Mouse (Mus musculus): ENCODE measurements around the gene Pex1.
"Not testable (repeated sequence)": the region's sequence is repeated elsewhere in the genome, so short reads cannot be mapped to it uniquely, and the experiment has no call there.

The Pex1 gene

GRCm38 (mm10) chr5:3645326-3645725 lies 49.5 kb downstream of the Pex1 start:
- DNase-seq, result no peak

DNA sequence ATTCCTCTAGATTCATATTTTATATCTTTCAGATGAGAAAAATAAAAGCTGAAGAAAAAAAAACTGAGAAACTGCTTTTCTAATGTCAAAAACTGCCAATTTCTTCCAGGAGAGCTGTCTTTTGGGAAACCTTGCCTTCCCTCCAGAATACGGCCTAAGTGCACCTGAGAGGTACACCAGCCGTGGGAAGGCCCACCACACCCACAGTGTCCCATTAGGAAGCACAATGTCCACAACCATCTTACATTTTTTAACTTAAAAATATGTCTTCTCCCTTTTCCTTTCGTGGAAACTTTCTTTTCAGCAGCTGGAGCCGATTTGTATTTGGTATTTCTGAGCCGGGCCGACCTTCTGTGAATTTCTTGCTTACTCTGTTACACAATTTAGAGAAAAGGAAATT lies 50.7 kb downstream of the Pex1 start:
- DNase-seq, result no peak

GRCm38 (mm10) chr5:3646991-3647707 lies 51.3 kb downstream of the Pex1 start:
- DNase-seq, result peak; percentile 72

GRCm38 (mm10) chr5:3647708-3648121 lies 51.8 kb downstream of the Pex1 start:
- DNase-seq, result peak; percentile 97

GRCm38 (mm10) chr5:3648206-3648848 lies 52.5 kb downstream of the Pex1 start:
- no peak for DNase-seq

DNA sequence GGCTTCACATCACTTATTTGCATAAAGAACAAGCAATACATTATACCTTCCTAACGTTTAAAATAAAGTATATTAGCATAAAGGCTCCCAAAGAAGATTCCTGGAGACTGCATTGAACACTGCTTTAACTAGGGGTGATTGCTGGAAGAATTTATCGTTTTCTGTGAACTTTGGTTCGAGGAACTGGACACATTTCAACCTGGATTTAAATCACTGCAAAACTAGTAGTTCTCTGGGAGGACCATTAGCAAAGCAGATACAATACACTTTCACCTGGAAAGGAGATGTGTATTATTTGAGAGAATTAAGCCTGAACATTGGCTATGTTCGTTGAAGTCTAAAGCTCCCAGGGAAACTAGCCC lies 53.0 kb downstream of the Pex1 start:
- DNase-seq, result no peak

DNA sequence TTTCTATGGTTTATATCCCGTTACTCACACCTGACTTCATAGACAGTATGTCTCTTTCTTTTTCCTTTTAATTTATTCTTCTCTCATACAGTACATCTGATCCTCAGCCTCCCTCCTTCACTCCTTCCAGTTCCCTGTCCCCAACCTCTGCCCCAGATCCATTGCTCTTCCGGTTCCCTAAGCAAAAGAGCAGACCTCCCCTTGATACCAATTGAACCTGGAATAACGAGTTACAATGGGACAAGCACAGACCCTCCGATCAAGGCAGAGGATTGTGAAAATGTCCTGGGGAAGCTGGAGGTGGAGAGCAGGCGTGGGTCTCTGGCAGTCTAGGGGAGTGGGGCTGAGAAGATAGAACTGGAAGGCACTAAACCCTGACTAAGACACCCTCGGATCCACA lies 55.0 kb downstream of the Pex1 start, which contains the start of gene Tmbim7:
Gene Tmbim7, plus strand, starts transcription at position 301 of the 400 bp plus-strand sequence.
- no peak for DNase-seq

DNA sequence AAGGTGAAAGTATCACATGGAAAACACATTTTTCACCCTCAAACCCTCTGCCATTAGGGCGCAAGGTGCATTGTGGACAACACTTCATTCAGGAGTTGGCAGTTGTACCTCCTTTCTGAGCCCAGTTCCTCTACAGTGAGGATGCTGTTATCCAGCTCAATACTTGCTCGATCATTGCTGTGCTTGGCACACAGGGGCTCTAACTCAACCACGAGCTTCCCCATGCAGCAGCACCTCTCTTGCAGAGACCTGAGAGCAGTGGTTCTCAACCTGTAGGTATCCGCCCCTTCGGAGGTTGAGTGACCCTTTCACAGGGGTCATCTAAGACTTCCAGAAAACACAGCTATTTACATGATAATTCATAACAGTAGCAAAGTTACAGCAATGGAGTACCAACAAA lies 55.8 kb downstream of the Pex1 start:
- DNase-seq, result no peak

- DNase-seq, result not testable (repeated sequence)
Measured at GRCm38 (mm10) chr5:3652903-3653575, 57.2 kb downstream of the Pex1 start.

DNA sequence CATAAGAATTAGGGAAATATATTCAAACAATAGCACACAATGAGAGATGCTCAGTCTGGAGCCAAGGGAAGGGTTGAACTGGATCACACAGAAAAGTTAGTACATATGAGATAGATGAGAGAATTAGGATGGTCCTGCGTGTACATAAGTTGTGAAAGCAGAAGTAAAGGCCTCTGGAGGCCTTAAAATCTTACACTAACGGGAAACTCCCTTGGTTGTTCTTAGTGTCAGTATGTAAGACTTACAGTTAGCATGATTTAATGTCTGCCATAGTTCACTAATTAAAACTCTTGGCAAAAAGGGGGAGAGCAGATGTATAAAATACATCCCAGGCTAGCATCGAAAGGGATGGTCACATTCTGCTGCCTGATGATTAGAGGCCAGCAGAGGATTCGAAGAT lies 57.9 kb downstream of the Pex1 start:
- DNase-seq, result no peak

- no peak for DNase-seq
Measured at GRCm38 (mm10) chr5:3657085-3657484, 61.2 kb downstream of the Pex1 start, which contains the start of gene Gatad1. Gene Gatad1 (minus strand): TSS chr5:3657185.

DNA sequence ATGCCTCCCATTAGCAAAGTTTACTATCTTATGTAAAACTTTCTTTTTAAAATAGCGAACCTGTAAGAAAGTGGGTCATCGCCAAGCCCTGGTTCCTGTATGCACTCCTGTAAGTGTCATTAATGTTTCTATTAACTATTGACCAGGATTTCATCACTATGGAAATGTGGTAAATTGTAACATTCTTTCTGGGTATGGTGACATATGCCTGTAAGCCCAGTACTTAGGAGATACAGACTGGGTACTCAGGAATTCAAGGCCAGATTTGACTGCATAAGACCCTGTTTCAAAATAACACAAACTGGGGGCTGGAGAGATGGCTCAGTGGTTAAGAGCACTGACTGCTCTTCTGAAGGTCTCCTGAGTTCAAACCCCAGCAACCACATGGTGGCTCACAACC lies 69.4 kb downstream of the Pex1 start:
- DNase-seq, result no peak

DNA sequence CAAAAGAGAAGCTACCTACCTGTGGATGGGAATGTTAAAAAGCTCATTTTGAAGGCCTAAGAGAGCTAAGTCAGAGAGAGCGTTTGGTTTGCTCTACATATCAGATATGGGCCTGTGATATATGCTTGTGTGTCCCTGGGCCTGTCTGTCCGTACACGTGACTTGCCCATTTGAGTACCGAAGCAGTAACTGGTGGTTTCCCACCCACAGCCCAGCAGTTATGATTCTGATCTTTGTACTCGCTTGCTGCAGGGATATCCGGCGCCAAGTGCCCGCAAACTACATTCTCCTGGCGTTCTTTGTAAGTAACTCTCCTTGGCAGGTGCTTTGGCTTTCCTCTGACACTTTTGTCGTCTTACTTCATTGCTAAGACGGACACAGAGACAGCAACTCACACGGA lies 70.7 kb downstream of the Pex1 start:
- no peak for DNase-seq

- no peak for DNase-seq
Measured at GRCm38 (mm10) chr5:3669938-3670554, 74.2 kb downstream of the Pex1 start.

All from liver (tissue).